Mouse (Mus musculus) megakaryocyte, embryonic 14.5 days (primary cell): ENCODE results near the gene Cyp1b1.

Experiments
- FLI1 ChIP-seq: IDR thresholded peaks from 2 replicates; pipeline ENCODE4 v1.6.1; 2012; ENCODE audit warnings: low read length, inconsistent platforms, mixed read lengths
- GATA1 ChIP-seq: IDR thresholded peaks from 3 replicates; pipeline ENCODE4 v1.6.1; 2012; ENCODE audit warnings: mixed read lengths, low read length, inconsistent platforms, borderline replicate concordance

DNA sequence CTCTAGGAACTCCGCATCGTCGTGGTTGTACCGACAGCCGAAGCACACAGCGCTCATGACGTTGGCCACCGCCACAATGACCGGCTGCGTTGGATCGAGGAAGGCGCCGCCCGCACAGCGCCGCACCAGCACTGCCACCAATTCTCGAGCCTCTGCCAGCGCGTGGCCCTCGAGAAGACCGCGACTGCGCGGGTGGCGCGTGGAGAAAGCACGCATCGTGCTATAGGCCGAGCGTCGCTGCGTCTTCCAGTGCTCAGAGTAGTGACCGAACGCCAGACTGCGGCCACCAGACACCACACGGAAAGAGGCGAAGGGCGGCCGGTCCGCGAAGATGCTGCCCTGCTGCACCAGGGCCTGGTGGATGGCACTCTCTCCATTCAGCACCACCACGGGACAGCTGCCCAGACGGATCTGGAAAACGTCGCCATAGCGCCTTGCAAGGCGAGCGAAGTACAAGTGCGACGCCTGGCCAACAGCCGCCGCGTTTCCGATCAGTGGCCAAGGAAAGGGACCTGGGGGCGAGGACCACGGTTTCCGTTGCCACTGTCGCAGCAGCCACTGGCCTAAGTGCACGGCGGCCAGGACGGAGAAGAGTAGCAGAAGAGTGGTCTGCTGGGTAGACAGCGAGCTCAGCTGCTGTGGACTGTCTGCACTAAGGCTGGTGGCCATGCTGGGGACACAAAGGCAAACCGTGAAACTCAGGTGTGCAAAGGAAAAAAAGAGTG is 1.1 kb downstream of the Cyp1b1 start:
- TF ChIP-seq FLI1 (no peak), GATA1 (no peak)
